Mouse (Mus musculus): Measurements from ENCODE around the gene Olfr1048. TPM values are rescaled to one million over a fixed set of nuclear protein-coding genes. Genes with fewer than 3 reads are reported as not detected.
"Not testable (repeated sequence)": the region's sequence is repeated elsewhere in the genome, so short reads cannot be mapped to it uniquely, and the experiment has no call there.

Olfr1048 gene
- polyA plus RNA-seq (2012; rRNA removed), result not detected in 2 replicates

DNA sequence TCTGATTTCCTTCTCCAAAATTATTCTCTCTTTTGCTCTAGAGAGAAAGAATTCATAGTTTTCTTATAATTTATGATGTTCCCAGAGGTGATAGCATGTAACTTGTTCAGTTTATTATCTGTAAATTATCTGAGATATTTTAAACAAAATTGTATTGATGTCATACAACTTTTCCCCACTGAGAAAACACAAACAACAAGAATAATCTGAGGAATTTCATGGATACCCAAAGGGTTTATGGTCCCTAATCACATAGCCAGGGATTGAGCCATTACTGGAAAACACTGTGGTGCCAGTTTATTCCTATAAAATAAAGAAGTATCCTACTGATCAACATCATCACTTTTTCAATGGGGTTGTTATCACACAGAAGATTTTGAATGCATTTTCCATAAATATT is at the start of gene Olfr1048:
Gene Olfr1048 (minus strand): TSS at position 101 of the 400 bp plus-strand sequence.
- DNase-seq (ENCODE audit: low read depth), result no peak

DNA sequence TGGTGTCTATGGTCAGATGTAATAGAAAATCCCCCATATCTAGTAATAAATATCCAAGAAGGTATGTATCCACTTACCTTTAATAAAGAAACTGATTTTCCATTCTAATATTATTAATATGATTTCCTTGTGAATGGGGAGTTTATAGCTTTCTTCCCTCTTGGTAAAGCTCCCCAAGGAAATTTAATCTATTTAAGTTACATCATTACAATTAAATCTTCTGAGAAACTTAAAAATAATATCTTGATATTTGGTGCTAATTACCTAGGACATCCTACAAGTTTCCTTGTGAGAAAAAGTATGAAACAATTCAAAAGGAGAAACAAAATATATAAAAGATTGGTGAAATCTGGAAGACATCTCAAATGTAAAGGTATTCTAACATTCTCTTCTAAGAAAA is 38.9 kb upstream of the Olfr1048 start, which contains the start of gene Olfr1051:
Gene Olfr1051 (minus strand): TSS at position 101 of the 400 bp plus-strand sequence.
- not testable (repeated sequence) for DNase-seq (ENCODE audit: low read depth)

DNA sequence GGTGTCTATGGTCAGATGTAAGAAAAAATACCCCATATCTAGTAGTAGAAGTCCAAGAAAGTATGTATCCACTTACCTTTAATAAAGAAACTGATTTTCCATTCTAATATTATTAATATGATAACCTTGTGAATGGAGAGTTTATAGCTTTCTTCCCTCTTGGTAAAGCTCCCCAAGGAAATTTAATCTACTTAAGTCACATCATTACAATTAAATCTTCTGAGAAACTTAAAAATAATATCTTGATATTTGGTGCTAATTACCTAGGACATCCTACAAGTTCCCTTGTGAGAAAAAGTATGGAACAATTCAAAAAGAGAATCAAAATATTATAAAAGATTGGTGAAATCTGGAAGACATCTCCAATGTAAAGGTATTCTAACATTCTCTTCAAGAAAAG is 18.1 kb upstream of the Olfr1048 start, which contains the start of gene Olfr1049:
Gene Olfr1049 (minus strand): TSS at position 101 of the 400 bp plus-strand sequence.
- DNase-seq (ENCODE audit: low read depth), result not testable (repeated sequence)

DNA sequence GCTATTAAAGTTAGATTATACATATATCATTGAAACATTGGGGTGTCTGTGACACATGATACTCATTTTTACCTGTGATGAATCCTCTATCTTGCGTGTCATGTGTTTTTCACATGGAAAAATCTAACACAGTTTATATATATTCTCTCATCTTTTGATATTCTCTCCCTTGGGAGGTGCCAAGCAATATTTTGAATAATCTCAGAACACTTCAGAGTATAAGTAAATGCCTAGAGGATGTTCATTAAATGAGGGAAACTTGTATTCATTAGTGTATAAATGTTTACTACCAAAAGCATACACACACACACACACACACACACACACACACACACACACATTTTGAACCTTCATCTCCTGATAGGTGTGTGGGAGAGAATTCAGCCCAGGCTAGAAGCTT is 8.8 kb downstream of the Olfr1048 start, which contains the start of gene Olfr1047:
Gene Olfr1047 (minus strand): TSS at position 101 of the 400 bp plus-strand sequence.
- no peak for DNase-seq (ENCODE audit: low read depth)

DNA sequence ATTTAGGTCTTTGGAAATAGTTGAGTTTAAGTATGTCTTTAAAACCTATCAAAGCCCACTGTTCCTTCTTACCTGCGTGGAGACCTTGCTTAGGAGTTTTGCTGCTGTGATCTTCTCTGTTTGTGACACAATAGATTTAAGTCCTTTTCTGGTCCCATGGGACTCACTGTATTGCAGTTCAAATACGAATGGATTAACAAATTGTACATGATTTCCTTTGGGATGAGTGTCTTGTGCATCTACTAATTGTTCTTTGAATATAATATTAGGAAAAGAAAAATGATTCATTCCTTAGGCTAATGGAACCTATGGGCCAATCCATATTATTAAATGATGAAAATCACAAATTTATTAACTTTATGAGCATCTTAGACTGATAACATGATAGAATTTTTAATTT is 20.9 kb downstream of the Olfr1048 start, which contains the start of gene Olfr1046:
Gene Olfr1046 (minus strand): TSS at position 101 of the 400 bp plus-strand sequence.
- DNase-seq (ENCODE audit: low read depth), result no peak

DNA sequence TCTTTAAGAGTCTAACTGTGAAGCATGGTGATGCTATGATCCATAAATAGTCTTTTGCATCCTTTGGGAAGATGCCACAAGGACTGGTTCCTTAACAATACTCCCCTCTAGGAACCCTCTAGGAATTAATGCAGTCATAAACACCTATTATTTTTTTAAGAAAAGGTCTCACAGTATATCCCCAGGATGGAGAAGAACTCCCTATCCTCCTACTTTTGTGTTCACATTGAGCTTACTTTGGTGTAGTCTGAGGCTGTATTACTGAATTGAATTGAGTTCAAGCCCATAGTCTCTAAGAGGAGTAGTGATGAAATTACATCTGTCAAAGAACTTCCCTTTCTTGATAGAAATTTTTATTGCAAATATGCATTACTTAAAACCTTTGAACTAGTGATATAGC is 37.2 kb downstream of the Olfr1048 start, which contains the start of gene Olfr1045:
Gene Olfr1045 (minus strand): TSS at position 101 of the 400 bp plus-strand sequence.
- DNase-seq (ENCODE audit: low read depth), result no peak

DNA sequence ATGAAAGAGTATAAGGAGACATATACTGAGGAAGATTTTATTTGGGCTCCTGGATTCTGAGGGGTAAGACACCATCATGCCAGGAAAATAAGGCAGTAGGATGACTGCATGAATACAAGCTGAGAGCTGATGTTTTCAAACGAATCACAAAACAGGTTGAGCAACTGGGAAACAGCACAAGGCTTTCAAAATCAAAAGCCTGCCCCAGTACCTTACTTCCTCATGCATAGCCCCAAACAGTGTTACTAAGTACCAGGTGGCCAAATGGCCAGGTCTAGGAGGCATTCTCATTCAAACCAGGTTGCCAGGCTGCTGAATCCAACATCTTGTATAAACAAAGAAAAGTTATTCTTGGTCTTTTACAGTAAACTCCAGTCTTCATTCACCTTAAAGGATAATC is 44.2 kb downstream of the Olfr1048 start:
- no peak for DNase-seq (ENCODE audit: low read depth)

DNA sequence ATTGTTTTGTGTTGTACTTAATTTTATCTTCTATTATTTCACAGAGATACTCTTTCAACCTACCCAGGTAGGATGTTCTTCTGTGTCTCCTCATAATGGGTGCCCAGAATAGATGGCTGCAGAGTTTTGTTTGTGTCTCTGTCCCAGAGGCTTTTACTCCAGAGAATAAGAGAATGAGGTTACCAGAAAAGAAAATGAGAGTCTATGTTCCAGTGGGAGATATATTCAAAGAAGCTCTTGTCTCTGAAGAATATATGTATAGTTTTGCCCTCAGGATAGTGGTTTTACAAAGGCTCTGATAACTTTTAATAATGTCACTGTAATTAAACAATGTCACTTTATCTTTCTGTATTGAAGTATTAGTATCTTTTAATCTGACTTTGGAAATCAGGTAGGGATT is 54.5 kb downstream of the Olfr1048 start, which contains the start of gene Olfr52:
Gene Olfr52 (minus strand): TSS at position 101 of the 400 bp plus-strand sequence.
- DNase-seq (ENCODE audit: low read depth), result no peak

Other genes starting within 250 kb of the Olfr1048 start
- not detected in 2 replicates for gene Olfr1031, start 250.0 kb downstream of the Olfr1048 start, polyA plus RNA-seq (2012; rRNA removed)
- not detected in 2 replicates for gene Olfr1032, start 234.7 kb downstream of the Olfr1048 start, polyA plus RNA-seq (2012; rRNA removed)
- 0.61 and 1.0 TPM in 2 replicates for gene Olfr1033, start 219.7 kb downstream of the Olfr1048 start, polyA plus RNA-seq (2012; rRNA removed)
- 0.13 and 0.14 TPM in 2 replicates for gene Olfr1034, start 194.4 kb downstream of the Olfr1048 start, polyA plus RNA-seq (2012; rRNA removed)
- not detected in 2 replicates for gene Olfr1036, start 166.3 kb downstream of the Olfr1048 start, polyA plus RNA-seq (2012; rRNA removed)
- not detected in 2 replicates for gene Olfr1037, start 152.9 kb downstream of the Olfr1048 start, polyA plus RNA-seq (2012; rRNA removed)
- gene Olfr1039, start 104.4 kb downstream of the Olfr1048 start, polyA plus RNA-seq (2012; rRNA removed), result 0.03 TPM in 1 of 2 replicates, not detected in the other
- gene Olfr1040, start 93.6 kb downstream of the Olfr1048 start, polyA plus RNA-seq (2012; rRNA removed), result not detected in 2 replicates
- not detected in 2 replicates for gene Olfr1042, start 78.5 kb downstream of the Olfr1048 start, polyA plus RNA-seq (2012; rRNA removed)
- gene Olfr1043, start 72.8 kb downstream of the Olfr1048 start, polyA plus RNA-seq (2012; rRNA removed), result not detected in 2 replicates
- gene Olfr1044, start 62.5 kb downstream of the Olfr1048 start, polyA plus RNA-seq (2012; rRNA removed), result not detected in 2 replicates
- not detected in 2 replicates for gene Olfr52, start 54.6 kb downstream of the Olfr1048 start, polyA plus RNA-seq (2012; rRNA removed)
- gene Olfr1045, start 37.3 kb downstream of the Olfr1048 start, polyA plus RNA-seq (2012; rRNA removed), result not detected in 2 replicates
- not detected in 2 replicates for gene Olfr1046, start 21.0 kb downstream of the Olfr1048 start, polyA plus RNA-seq (2012; rRNA removed)
- not detected in 2 replicates for gene Olfr1047, start 8.9 kb downstream of the Olfr1048 start, polyA plus RNA-seq (2012; rRNA removed)
- not detected in 2 replicates for gene Olfr1049, start 18.0 kb upstream of the Olfr1048 start, polyA plus RNA-seq (2012; rRNA removed)
- not detected in 2 replicates for gene Olfr1051, start 38.8 kb upstream of the Olfr1048 start, polyA plus RNA-seq (2012; rRNA removed)
- gene Olfr1052, start 52.2 kb upstream of the Olfr1048 start, polyA plus RNA-seq (2012; rRNA removed), result not detected in 2 replicates
- not detected in 2 replicates for gene Olfr1053, start 75.0 kb upstream of the Olfr1048 start, polyA plus RNA-seq (2012; rRNA removed)
- not detected in 2 replicates for gene Olfr1054, start 95.1 kb upstream of the Olfr1048 start, polyA plus RNA-seq (2012; rRNA removed)
- gene Olfr1055, start 110.0 kb upstream of the Olfr1048 start, polyA plus RNA-seq (2012; rRNA removed), result not detected in 2 replicates
- not detected in 2 replicates for gene Olfr1056, start 122.2 kb upstream of the Olfr1048 start, polyA plus RNA-seq (2012; rRNA removed)
- not detected in 2 replicates for gene Olfr1057, start 138.1 kb upstream of the Olfr1048 start, polyA plus RNA-seq (2012; rRNA removed)
- not detected in 2 replicates for gene Olfr1058, start 148.3 kb upstream of the Olfr1048 start, polyA plus RNA-seq (2012; rRNA removed)
- not detected in 2 replicates for gene Olfr1061, start 173.8 kb upstream of the Olfr1048 start, polyA plus RNA-seq (2012; rRNA removed)
- gene Olfr1062, start 186.5 kb upstream of the Olfr1048 start, polyA plus RNA-seq (2012; rRNA removed), result not detected in 2 replicates
- not detected in 2 replicates for gene Olfr1065, start 210.3 kb upstream of the Olfr1048 start, polyA plus RNA-seq (2012; rRNA removed)
- not detected in 2 replicates for gene Olfr1066, start 216.0 kb upstream of the Olfr1048 start, polyA plus RNA-seq (2012; rRNA removed)
- gene Olfr228, start 247.1 kb upstream of the Olfr1048 start, polyA plus RNA-seq (2012; rRNA removed), result not detected in 2 replicates